Mouse (Mus musculus) brain, embryonic 14.5 days (tissue): ENCODE measurements around the gene Sarm1. TPM values are rescaled to one million over a fixed set of nuclear protein-coding genes. Genes with fewer than 3 reads are reported as not detected.
A peak's percentile ranks its signal among the peaks of the same experiment; 100 is the strongest.

Experiments
- DNase-seq: peaks from one replicate; pipeline ENCODE4 v3.0.0-alpha.2; 2011; ENCODE audit warnings: low read depth
- CTCF ChIP-seq: fragments of 200-500 bp; IDR thresholded peaks from 2 replicates; pipeline ENCODE4 v1.5.1; 2012; ENCODE audit warnings: inconsistent platforms, mild to moderate bottlenecking, moderate library complexity, borderline replicate concordance; ENCODE audit not compliant: insufficient read depth, insufficient read length; ENCODE audit errors: extremely low read depth
- POLR2A ChIP-seq: fragments of 200-500 bp; IDR thresholded peaks from 2 replicates; pipeline ENCODE4 v1.6.1; 2012; ENCODE audit warnings: mild to moderate bottlenecking, inconsistent platforms, borderline replicate concordance; ENCODE audit not compliant: poor library complexity, insufficient read depth, insufficient read length, severe bottlenecking; ENCODE audit errors: extremely low read depth
- polyA plus RNA-seq: library from polyadenylated mRNA; depleted of rRNA; stranded (reverse); fragments of >200 nt; gene quantifications from 2 replicates; pipeline ENCODE4 v1.2.3, GENCODE M21; 2012

Sarm1 gene
- polyA plus RNA-seq, 1 experiment, result 53.5 TPM

DNA sequence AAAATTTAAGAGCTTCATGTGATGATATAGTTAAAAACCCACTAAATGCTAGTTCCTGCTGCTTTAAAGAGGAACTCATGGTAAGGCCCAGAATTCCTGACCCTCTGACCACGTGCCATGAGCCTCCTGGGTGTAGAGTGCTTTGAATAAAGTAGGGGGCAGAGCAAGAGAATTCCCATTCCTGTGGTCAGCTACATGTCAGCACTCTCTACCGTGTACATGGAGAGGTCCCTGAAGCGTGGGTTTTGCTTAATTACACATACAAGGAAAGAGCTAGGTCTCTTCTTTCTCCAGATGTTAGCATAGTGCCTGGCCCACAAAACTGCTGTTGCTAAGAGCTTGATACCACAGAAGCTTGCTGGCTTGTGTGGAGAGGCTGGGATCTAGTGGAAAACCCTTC lies 7.9 kb upstream of the Sarm1 start:
- no peak for TF ChIP-seq CTCF
- TF ChIP-seq POLR2A, result no peak
- DNase-seq, result no peak

DNA sequence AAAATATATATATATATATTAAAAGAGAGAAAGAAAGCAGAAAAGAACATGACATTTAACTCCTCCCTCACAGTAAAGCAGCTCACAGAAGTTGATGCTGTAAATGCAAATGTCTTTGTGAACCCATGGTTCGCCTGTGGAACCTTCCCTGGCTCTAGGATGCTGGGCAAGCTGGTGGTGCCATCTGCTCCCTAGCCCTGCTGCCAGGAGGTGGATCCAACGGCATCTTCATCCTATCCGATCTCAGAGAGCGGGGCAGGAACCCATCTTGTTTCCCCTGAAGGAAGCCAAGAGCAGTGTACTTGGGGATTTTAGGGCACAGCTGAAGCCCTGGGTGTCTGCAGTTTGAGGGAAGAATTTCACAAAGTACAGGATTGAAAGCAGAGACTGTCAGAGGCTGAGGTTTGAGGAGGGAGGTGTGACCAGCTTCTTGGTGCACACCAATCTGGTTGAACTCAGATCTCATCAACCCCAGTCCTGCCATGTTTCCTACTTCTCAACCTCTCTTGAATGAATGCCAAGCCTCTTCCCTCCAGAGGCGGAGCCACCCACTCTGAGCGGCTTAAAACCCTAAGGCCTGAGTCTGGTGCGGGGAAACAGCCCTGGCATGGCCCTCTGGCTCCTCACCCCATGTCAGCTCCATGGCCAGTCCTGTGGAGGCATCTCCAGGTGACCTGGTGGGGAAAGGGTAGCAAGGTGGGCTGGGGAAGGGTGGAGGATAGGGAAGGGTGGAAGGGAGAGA lies 5.5 kb upstream of the Sarm1 start, which contains the start of gene Sebox:
Sebox (plus strand) TSS at position 539 of the 742 bp plus-strand sequence.
- TF ChIP-seq CTCF, result no peak
- TF ChIP-seq POLR2A, result no peak
- peak; percentile 67 for DNase-seq

DNA sequence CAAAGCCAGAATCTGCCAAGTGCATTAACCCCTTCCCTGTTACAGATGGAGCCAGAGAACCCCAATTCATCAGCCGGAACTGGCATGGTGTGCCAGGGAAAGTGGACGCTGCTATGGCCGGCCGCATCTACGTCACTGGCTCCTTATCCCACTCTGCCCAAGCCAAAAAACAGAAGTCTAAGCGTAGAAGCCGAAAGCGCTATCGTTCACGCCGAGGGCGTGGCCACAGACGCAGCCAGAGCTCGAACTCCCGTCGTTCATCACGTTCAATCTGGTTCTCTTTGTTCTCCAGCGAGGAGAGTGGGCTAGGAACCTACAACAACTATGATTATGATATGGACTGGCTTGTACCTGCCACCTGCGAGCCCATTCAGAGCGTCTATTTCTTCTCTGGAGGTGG lies 4.0 kb upstream of the Sarm1 start:
- TF ChIP-seq CTCF (no peak), POLR2A (no peak)
- DNase-seq, result no peak

DNA sequence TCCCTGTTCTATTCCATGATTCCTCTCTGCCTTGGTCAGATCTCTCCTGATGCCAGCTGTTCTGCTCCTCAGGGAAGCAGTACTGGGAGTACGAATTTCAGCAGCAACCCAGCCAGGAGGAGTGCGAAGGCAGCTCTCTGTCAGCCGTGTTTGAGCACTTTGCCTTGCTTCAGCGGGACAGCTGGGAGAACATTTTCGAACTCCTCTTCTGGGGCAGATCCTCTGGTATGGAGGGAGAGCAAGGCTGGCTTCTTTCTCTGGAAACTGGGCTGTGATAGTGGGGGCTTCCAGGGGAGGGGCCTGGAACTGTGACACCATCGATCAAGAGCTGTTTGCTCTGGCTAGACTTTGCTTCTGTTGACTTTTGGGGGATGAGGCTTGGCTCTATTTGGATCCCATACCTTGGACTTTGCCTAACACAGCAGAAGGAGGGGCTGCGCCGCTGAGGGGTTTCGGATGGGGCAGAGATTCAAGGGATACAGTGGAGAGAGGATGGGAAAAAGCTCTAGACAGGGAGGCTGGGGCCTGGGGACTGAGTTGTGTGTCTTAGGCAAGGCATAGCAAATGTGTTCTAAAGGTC lies 3.2 kb upstream of the Sarm1 start:
- TF ChIP-seq POLR2A, result no peak
- no peak for TF ChIP-seq CTCF
- no peak for DNase-seq

DNA sequence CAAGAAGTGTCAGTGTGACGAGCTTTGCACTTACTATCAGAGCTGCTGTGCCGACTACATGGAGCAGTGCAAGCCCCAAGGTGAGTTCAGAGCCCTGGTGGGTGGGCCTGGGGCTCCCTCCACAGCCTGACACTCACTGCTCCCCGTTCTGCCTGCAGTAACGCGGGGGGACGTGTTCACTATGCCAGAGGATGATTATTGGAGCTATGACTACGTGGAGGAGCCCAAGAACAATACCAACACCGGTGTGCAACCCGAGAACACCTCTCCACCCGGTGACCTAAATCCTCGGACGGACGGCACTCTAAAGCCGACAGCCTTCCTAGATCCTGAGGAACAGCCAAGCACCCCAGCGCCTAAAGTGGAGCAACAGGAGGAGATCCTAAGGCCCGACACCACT lies 2.0 kb upstream of the Sarm1 start:
- no peak for DNase-seq
- no peak for TF ChIP-seq POLR2A
- TF ChIP-seq CTCF, result no peak

DNA sequence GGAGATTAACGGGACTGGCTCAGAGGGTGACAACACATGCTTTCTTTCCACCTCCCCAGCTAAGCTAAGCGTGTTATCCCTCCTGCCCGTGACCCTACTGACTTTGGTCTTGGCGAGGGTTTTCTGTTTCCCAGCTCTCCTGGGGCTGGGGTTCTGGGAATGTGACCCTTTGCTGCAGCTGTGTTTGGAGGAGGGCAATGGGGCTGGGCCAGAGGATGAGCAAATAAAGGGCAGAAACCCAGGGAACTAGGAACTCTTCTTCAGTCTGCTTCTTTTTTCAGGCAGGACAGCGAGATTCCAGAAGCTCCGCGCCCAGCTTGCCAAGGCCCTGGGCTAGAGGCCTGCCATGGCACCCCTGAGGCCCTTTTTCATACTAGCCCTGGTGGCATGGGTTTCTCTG lies 1.4 kb upstream of the Sarm1 start, which contains the start of gene Vtn:
Vtn (plus strand) TSS at position 88 of the 400 bp plus-strand sequence.
- TF ChIP-seq POLR2A (no peak), CTCF (no peak)
- DNase-seq, result no peak

DNA sequence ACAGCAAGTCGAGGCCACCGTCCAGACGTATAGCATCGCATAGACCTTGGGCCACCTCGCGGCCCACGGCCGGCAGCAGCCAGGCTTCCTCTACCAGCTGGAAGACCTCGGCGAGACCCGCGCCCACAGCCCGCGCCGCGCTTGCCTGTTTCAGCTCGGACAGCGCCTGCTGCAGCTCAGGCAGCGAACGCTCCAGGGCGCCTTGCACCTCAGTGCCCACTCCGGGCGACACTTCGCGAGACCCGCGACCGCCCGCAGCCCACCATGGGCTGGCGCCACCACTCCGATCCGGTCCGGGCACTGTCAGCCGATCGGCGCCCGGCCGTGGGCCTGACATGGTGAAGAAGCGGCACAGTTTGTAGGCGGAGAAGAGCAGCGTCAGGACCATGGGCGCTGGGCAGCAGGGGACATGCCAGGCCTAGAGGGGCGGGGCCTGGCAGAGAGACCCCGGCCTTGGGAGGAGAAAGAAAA lies 448 bp downstream of the Sarm1 start:
- no peak for DNase-seq

DNA sequence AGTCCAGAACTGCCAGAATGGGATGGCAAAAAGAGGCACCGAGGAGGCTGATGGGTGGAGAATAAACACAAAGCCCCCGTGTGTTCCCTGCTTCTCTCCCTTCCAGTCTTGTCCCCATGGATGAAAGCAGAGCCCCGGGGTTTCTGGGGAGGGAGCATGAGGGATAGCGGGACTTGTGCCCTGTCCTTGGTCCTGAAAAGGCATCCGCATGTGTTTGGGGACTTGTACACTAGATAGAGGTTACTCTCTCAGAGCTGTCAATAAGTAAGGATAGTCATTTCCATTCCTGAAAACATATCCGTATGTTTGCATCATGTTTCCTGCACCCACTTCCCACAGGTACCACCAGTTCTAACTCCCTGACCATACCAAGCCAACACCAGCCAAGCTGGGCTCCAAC lies 1.6 kb downstream of the Sarm1 start:
- DNase-seq, result peak; percentile 42
- no peak for TF ChIP-seq POLR2A
- TF ChIP-seq CTCF, result no peak

More for the DNA sequence above, 448 bp downstream of the Sarm1 start:
- TF ChIP-seq CTCF, result no peak
- TF ChIP-seq POLR2A, result no peak

DNA sequence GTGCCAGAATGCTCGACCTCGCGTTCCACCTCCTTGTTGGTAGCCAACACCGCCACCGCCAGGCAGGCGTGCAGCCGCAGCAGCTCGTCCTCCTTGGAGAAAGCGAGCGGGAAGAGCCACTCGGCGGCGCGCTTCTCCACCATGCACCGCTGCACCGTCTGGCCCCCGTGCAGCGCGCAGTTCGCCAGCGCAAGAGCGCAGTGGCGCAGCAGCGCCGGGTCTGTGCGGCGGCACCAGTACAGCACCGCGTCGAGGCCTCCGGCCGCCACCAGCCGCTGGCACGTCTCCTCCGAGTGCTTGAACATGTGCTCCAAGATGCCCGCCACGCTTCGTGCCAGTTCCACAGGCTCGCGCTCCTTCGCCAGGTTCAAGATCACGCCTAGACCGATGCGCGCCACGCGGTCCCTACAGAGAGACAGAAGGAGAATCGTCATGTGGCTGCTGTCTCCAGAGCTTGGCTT lies 6.7 kb downstream of the Sarm1 start:
- DNase-seq, result peak; percentile 86
- peak; percentile 24; the same call in 1 of the 2 replicates for TF ChIP-seq CTCF
- no peak for TF ChIP-seq POLR2A

DNA sequence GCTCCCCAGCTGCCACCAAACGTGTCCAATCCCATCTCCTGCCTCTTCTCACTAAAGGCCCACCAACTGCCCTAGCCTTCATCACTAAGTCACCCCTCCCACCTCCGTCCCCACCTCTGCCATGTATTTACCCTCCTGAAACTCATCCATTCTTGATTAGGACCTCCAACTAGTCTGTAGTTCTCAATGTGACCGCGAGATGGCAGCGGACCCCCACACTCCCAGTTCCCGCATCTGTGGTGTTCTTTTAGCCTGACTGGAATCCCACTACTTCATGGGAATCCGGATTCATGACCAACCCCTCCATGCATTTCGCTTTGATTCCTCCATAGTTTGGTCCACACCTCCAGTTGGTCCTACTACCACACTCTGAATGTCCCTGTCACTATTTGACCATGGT lies 9.4 kb downstream of the Sarm1 start:
- DNase-seq, result peak; percentile 82
- TF ChIP-seq CTCF (peak; percentile 96), POLR2A (no peak)

DNA sequence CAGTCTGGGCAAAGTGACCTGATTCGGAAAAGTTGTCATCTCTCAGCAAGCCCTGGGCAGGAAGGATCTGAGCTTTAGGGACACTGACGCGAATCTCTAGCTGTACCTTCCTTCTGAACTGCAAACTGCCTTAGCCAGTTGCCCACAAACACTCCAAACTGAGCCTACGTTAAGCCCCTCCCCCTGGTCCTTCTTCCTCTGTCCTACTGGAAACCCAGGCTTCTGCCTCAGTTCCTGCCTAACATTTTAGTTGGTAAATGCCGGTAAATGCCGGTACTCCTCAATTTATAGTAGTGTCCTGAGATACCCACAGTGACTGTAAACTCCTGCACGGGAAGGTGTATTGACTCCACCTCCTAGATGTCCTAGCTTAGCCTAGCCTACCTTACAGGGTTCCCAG lies 13.9 kb downstream of the Sarm1 start:
- TF ChIP-seq POLR2A (no peak), CTCF (no peak)
- DNase-seq, result no peak
